Mouse (Mus musculus): Measurements from ENCODE around the gene Ston2. TPM values are rescaled to one million over a fixed set of nuclear protein-coding genes. Genes with fewer than 3 reads are reported as not detected.
"Not testable (repeated sequence)": the region's sequence is repeated elsewhere in the genome, so short reads cannot be mapped to it uniquely, and the experiment has no call there.

Gene Ston2
- polyA plus RNA-seq, 1 experiment from 2014 or later = 6.8 TPM

GRCm38 (mm10) chr12:91589847-91590690 lies 198.1 kb downstream of the Ston2 start, which contains the start of gene Gtf2a1:
Gene Gtf2a1, minus strand, starts transcription at chr12:91590487.
- peak within 1 kb of the TSS; percentile 100 for H3K9ac ChIP-seq
- no peaks in the 10 kb centered on the region for H3K9me3 ChIP-seq
- H3K4me3 ChIP-seq = peak within 1 kb of the TSS; percentile 89
- H3K4me2 ChIP-seq = peak within 1 kb of the TSS; percentile 64
- ATAC-seq (ENCODE audit: low read depth) = peak; percentile 84
- H3K27me3 ChIP-seq = no peaks in the 10 kb centered on the region
- H3K27ac ChIP-seq (replicated peaks) = peak within 1 kb of the TSS; percentile 100
- under 1% methylated on average over 58 of the region's 99 CpGs for WGBS
- H3K36me3 ChIP-seq = peaks cover 8% of the 10 kb centered on the region
- H3K4me1 ChIP-seq (replicated peaks) = peaks cover 23% of the 10 kb centered on the region

- Histone ChIP-seq H3K4me2 (peak overlapping the region; percentile 34), H3K27me3 (no peaks in the 10 kb centered on the region), H3K9me3 (no peaks in the 10 kb centered on the region), H3K27ac (replicated peaks) (peak overlapping the region; percentile 100), H3K9ac (peak overlapping the region; percentile 100), H3K4me3 (peak overlapping the region; percentile 89), H3K4me1 (replicated peaks) (peaks cover 29% of the 10 kb centered on the region), H3K36me3 (peaks cover 14% of the 10 kb centered on the region)
- WGBS = 0% methylated on average over 11 of the region's 11 CpGs
- ATAC-seq (ENCODE audit: low read depth) = no peak
These were observed 198.7 kb downstream of the Ston2 start for GRCm38 (mm10) chr12:91589542-91589846.

GRCm38 (mm10) chr12:91588670-91589541 lies 199.3 kb downstream of the Ston2 start:
- Histone ChIP-seq H3K36me3 (peaks cover 20% of the 10 kb centered on the region), H3K27ac (replicated peaks) (peak overlapping the region; percentile 100), H3K27me3 (no peaks in the 10 kb centered on the region), H3K4me3 (peak overlapping the region; percentile 89), H3K4me1 (replicated peaks) (peaks cover 35% of the 10 kb centered on the region), H3K9me3 (no peaks in the 10 kb centered on the region), H3K4me2 (peak overlapping the region; percentile 64), H3K9ac (peak overlapping the region; percentile 100)
- under 1% methylated on average over 49 of the region's 83 CpGs for WGBS
- no peak; the same call in 1 of the 2 replicates for ATAC-seq (ENCODE audit: low read depth)

- ATAC-seq (ENCODE audit: low read depth) = peak; percentile 91
- Histone ChIP-seq H3K36me3 (peaks cover 21% of the 10 kb centered on the region), H3K9ac (peak overlapping the region; percentile 100), H3K4me1 (replicated peaks) (peaks cover 42% of the 10 kb centered on the region), H3K27me3 (no peaks in the 10 kb centered on the region), H3K9me3 (no peaks in the 10 kb centered on the region), H3K4me2 (peak overlapping the region; percentile 64), H3K27ac (replicated peaks) (peak overlapping the region; percentile 100), H3K4me3 (peak overlapping the region; percentile 89)
- WGBS = under 1% methylated on average over 32 of the region's 32 CpGs
These were observed 200.0 kb downstream of the Ston2 start for GRCm38 (mm10) chr12:91588176-91588669.

GRCm38 (mm10) chr12:91587491-91588033 lies 200.6 kb downstream of the Ston2 start:
- WGBS = 3% methylated on average over 5 of the region's 5 CpGs
- Histone ChIP-seq H3K27ac (replicated peaks) (peak overlapping the region; percentile 100), H3K9ac (peak overlapping the region; percentile 100), H3K4me2 (peak overlapping the region; percentile 64), H3K27me3 (no peaks in the 10 kb centered on the region), H3K4me1 (replicated peaks) (peaks cover 48% of the 10 kb centered on the region), H3K9me3 (no peaks in the 10 kb centered on the region), H3K4me3 (peak overlapping the region; percentile 89), H3K36me3 (peaks cover 21% of the 10 kb centered on the region)
- ATAC-seq (ENCODE audit: low read depth) = 0 out of 2 replicates have a peak, but pooled peaks have one; percentile 9

GRCm38 (mm10) chr12:91587077-91587476 lies 201.1 kb downstream of the Ston2 start:
- peaks cover 51% of the 10 kb centered on the region for H3K4me1 ChIP-seq (replicated peaks)
- peak overlapping the region; percentile 100 for H3K27ac ChIP-seq (replicated peaks)
- H3K27me3 ChIP-seq = no peaks in the 10 kb centered on the region
- peak overlapping the region; percentile 100 for H3K9ac ChIP-seq
- no peak for ATAC-seq (ENCODE audit: low read depth)
- WGBS = 41% methylated on average over 3 of the region's 3 CpGs
- peaks cover 21% of the 10 kb centered on the region for H3K36me3 ChIP-seq
- H3K9me3 ChIP-seq = no peaks in the 10 kb centered on the region
- peak overlapping the region; percentile 64 for H3K4me2 ChIP-seq
- peak overlapping the region; percentile 89 for H3K4me3 ChIP-seq

- H3K27me3 ChIP-seq; H3K27ac ChIP-seq (replicated peaks); H3K4me3 ChIP-seq; ATAC-seq (ENCODE audit: low read depth); H3K9ac ChIP-seq; H3K9me3 ChIP-seq; H3K4me2 ChIP-seq: not testable (repeated sequence)
- Histone ChIP-seq H3K36me3 (peaks cover 26% of the 10 kb centered on the region), H3K4me1 (replicated peaks) (peaks cover 46% of the 10 kb centered on the region)
- 95% methylated on average over 4 of the region's 4 CpGs for WGBS
These were observed 202.4 kb downstream of the Ston2 start for GRCm38 (mm10) chr12:91585815-91586214.

- Histone ChIP-seq H3K4me2 (no peak overlapping the region), H3K27me3 (no peaks in the 10 kb centered on the region), H3K4me1 (replicated peaks) (peaks cover 42% of the 10 kb centered on the region), H3K4me3 (no peak overlapping the region), H3K36me3 (peaks cover 29% of the 10 kb centered on the region), H3K27ac (replicated peaks) (no peak overlapping the region), H3K9ac (no peak overlapping the region), H3K9me3 (no peaks in the 10 kb centered on the region)
- no peak for ATAC-seq (ENCODE audit: low read depth)
- 91% methylated on average over 3 of the region's 3 CpGs for WGBS
These were observed 203.0 kb downstream of the Ston2 start for GRCm38 (mm10) chr12:91585206-91585605.

GRCm38 (mm10) chr12:91583409-91583808 lies 204.8 kb downstream of the Ston2 start:
- ATAC-seq (ENCODE audit: low read depth) = no peak
- Histone ChIP-seq H3K9ac (peak overlapping the region; percentile 9), H3K9me3 (no peaks in the 10 kb centered on the region), H3K4me3 (no peak overlapping the region), H3K27ac (replicated peaks) (no peak overlapping the region), H3K36me3 (peaks cover 39% of the 10 kb centered on the region), H3K4me1 (replicated peaks) (peaks cover 42% of the 10 kb centered on the region), H3K4me2 (peak overlapping the region; percentile 28), H3K27me3 (no peaks in the 10 kb centered on the region)
- 25% methylated on average over 6 of the region's 6 CpGs for WGBS

Measured in neural tube, embryonic 13.5 days (tissue).